Mouse (Mus musculus): ENCODE data around the gene Lrrc74b. TPM values are rescaled to one million over a fixed set of nuclear protein-coding genes. Genes with fewer than 3 reads are reported as not detected.

Lrrc74b gene
- polyA plus RNA-seq, 1 experiment from 2014 or later: 0.57 TPM

GRCm38 (mm10) chr16:17507018-17507552 lies 54.0 kb downstream of the Lrrc74b start:
- DNase-seq (ENCODE audit: low spot score): no peak
- Histone ChIP-seq H3K4me2 (ENCODE audit: low read depth, low read length, severe bottlenecking) (no peak overlapping the region), H3K4me3 (ENCODE audit: low read depth, low read length) (no peak overlapping the region), H3K36me3 (ENCODE audit: control insufficient read depth, insufficient read depth, low read length) (no peaks in the 10 kb centered on the region), H3K4me1 (replicated peaks; ENCODE audit: control insufficient read depth, insufficient read depth, low read length) (peaks cover 13% of the 10 kb centered on the region), H3K9me3 (ENCODE audit: control insufficient read depth, low read length) (no peaks in the 10 kb centered on the region), H3K9ac (ENCODE audit: low read length) (no peak overlapping the region), H3K27ac (ENCODE audit: low read depth, low read length) (no peak overlapping the region), H3K27me3 (ENCODE audit: control insufficient read depth, insufficient read depth, low read length) (no peaks in the 10 kb centered on the region)
- WGBS: 88% methylated on average over 5 of the region's 5 CpGs
- ATAC-seq (replicated peaks; ENCODE audit: low FRiP score): no peak

DNA sequence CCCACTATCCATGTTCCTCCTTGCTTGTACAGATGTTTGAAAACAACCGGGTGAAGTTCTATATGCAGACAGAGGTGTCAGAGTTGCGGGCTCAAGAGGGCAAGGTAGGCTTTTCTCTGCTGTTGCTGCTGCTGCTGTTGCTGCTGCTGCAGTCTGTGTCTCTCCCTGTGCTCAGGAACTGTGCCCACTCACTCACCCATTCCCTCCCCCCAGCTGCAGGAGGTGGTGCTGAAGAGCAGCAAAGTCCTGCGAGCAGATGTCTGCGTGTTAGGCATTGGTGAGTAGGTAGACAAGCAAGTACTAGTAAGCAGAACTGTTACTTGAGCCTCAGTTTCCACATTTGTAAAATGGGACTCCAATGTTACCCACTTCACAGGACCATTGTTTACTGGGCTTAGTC lies 58.4 kb downstream of the Lrrc74b start:
- no peak overlapping the region for H3K9ac ChIP-seq (ENCODE audit: low read length)
- ATAC-seq (replicated peaks; ENCODE audit: low FRiP score) (no peak), DNase-seq (ENCODE audit: low spot score) (no peak)
- H3K4me1 ChIP-seq (replicated peaks; ENCODE audit: control insufficient read depth, insufficient read depth, low read length): no peaks in the 10 kb centered on the region; the same call in 1 of the 2 replicates
- H3K27ac ChIP-seq (ENCODE audit: low read depth, low read length): no peak overlapping the region
- H3K9me3 ChIP-seq (ENCODE audit: control insufficient read depth, low read length): no peaks in the 10 kb centered on the region
- no peaks in the 10 kb centered on the region for H3K36me3 ChIP-seq (ENCODE audit: control insufficient read depth, insufficient read depth, low read length)
- no peak overlapping the region for H3K4me2 ChIP-seq (ENCODE audit: low read depth, low read length, severe bottlenecking)
- H3K27me3 ChIP-seq (ENCODE audit: control insufficient read depth, insufficient read depth, low read length): no peaks in the 10 kb centered on the region
- 91% methylated on average over 4 of the region's 4 CpGs for WGBS
- no peak overlapping the region for H3K4me3 ChIP-seq (ENCODE audit: low read depth, low read length)

DNA sequence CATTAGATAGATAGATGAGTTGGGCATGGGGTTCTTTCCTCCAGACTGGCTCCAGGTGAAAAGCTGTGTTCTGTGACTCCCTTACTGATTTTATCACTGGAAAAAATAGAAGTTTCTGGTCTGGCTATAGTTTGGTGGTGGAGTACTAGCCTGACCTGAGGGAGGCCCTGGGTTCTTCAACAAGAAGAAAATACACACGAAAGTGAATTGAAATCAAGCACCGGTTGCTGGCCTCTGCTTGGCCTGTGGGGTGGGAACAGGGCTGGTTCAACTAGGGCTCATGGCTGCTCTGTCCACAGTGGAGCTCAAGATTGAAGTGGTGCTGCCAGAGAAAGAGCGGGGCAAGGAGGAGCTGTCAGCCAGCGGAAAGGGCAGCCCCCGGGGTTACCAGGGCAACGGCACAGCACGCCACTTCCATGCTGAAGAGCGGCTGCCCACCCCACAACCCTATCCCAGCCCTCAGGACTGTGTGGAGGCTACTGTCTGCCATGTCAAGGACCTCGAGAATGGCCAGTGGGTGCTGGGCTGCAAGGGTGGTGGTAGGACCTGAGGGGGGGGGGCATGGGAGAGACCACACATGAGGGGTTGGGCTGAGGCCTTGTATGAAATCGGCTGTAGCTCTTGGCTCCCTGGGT lies 61.7 kb downstream of the Lrrc74b start:
- Histone ChIP-seq H3K27me3 (ENCODE audit: control insufficient read depth, insufficient read depth, low read length) (no peaks in the 10 kb centered on the region), H3K4me2 (ENCODE audit: low read depth, low read length, severe bottlenecking) (0 out of 2 replicates have a peak overlapping the region, but pooled peaks have one; percentile 15), H3K9me3 (ENCODE audit: control insufficient read depth, low read length) (no peaks in the 10 kb centered on the region), H3K36me3 (ENCODE audit: control insufficient read depth, insufficient read depth, low read length) (no peaks in the 10 kb centered on the region), H3K27ac (ENCODE audit: low read depth, low read length) (no peak overlapping the region), H3K4me1 (replicated peaks; ENCODE audit: control insufficient read depth, insufficient read depth, low read length) (no peaks in the 10 kb centered on the region; the same call in 1 of the 2 replicates), H3K9ac (ENCODE audit: low read length) (no peak overlapping the region), H3K4me3 (ENCODE audit: low read depth, low read length) (no peak overlapping the region)
- peak; percentile 86 for ATAC-seq (replicated peaks; ENCODE audit: low FRiP score)
- WGBS: 20% methylated on average over 10 of the region's 10 CpGs
- DNase-seq (ENCODE audit: low spot score): peak; percentile 80

DNA sequence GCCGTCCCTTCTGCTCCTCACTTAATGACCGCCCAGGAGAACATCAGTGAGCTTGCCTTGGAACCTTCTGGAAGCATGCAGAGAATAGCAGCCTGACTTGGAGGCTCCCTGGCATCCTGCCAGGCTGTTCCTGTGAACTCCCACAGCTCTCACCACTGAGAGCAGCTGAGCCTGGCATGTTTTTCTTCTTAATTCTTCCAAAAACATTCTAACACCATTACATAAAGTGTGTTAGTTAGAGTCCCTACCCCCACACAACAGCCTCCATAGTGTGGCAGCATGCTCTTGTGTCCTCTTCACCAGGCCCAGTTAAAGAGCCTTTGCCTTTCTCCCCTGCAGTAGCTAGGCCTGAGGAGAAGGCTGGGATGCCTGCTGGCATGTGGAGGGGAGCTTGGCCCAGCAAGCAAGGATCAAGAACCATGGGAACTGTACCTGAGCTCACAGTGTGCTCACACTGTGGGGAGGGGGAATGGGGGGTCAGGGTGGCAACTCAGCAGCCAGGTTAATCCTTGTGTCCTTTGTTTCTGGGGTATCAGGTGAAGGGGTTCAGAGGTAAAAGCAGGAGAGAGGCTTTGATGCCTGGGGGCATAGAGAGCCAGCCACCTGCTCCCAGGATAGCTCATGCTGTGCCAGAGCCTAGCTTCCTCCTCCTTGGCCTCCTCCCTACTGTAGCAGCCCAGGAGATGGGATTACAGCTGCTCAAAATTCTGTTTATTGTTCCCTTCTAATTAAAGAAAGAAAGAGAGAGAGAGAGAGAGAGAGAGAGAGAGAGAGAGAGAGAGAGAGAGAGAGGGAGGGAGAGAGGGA lies 64.3 kb downstream of the Lrrc74b start:
- Histone ChIP-seq H3K27me3 (ENCODE audit: control insufficient read depth, insufficient read depth, low read length) (no peaks in the 10 kb centered on the region), H3K36me3 (ENCODE audit: control insufficient read depth, insufficient read depth, low read length) (no peaks in the 10 kb centered on the region), H3K4me3 (ENCODE audit: low read depth, low read length) (no peak overlapping the region), H3K27ac (ENCODE audit: low read depth, low read length) (no peak overlapping the region), H3K9ac (ENCODE audit: low read length) (no peak overlapping the region), H3K4me1 (replicated peaks; ENCODE audit: control insufficient read depth, insufficient read depth, low read length) (no peaks in the 10 kb centered on the region; the same call in 1 of the 2 replicates), H3K9me3 (ENCODE audit: control insufficient read depth, low read length) (no peaks in the 10 kb centered on the region), H3K4me2 (ENCODE audit: low read depth, low read length, severe bottlenecking) (no peak overlapping the region)
- DNase-seq (ENCODE audit: low spot score): no peak
- no peak for ATAC-seq (replicated peaks; ENCODE audit: low FRiP score)
- 76% methylated on average over 2 of the region's 2 CpGs for WGBS

Other genes with a start within 250 kb of the Lrrc74b start
- 0.20 and 0.48 TPM in 2 replicates for gene Serpind1, start 229.9 kb downstream of the Lrrc74b start, polyA plus RNA-seq (2014; fragmentation: Nextera tagmentation; extraction: Ambion mirVana)
- gene Snap29, start 155.3 kb downstream of the Lrrc74b start, polyA plus RNA-seq (2014; fragmentation: Nextera tagmentation; extraction: Ambion mirVana): 6.7 and 6.9 TPM in 2 replicates
- 49.3 and 54.3 TPM in 2 replicates for gene Pi4ka, start 154.9 kb downstream of the Lrrc74b start, polyA plus RNA-seq (2014; fragmentation: Nextera tagmentation; extraction: Ambion mirVana)
- gene Crkl, start 109.3 kb downstream of the Lrrc74b start, polyA plus RNA-seq (2014; fragmentation: Nextera tagmentation; extraction: Ambion mirVana): 96.7 and 102 TPM in 2 replicates
- 3.2 and 3.8 TPM in 2 replicates for gene Aifm3, start 71.6 kb downstream of the Lrrc74b start, polyA plus RNA-seq (2014; fragmentation: Nextera tagmentation; extraction: Ambion mirVana)
- 97.5 and 106 TPM in 2 replicates for gene Lztr1, start 52.6 kb downstream of the Lrrc74b start, polyA plus RNA-seq (2014; fragmentation: Nextera tagmentation; extraction: Ambion mirVana)
- 50.2 and 55.6 TPM in 2 replicates for gene Thap7, start 30.1 kb downstream of the Lrrc74b start, polyA plus RNA-seq (2014; fragmentation: Nextera tagmentation; extraction: Ambion mirVana)
- 0.35 and 0.75 TPM in 2 replicates for gene P2rx6, start 638 bp upstream of the Lrrc74b start, polyA plus RNA-seq (2014; fragmentation: Nextera tagmentation; extraction: Ambion mirVana)
- gene Slc7a4, start 22.0 kb upstream of the Lrrc74b start, polyA plus RNA-seq (2014; fragmentation: Nextera tagmentation; extraction: Ambion mirVana): 3.1 and 4.0 TPM in 2 replicates
- gene Smpd4, start 58.1 kb upstream of the Lrrc74b start, polyA plus RNA-seq (2014; fragmentation: Nextera tagmentation; extraction: Ambion mirVana): 61.1 and 69.1 TPM in 2 replicates
- gene Ccdc74a, start 85.2 kb upstream of the Lrrc74b start, polyA plus RNA-seq (2014; fragmentation: Nextera tagmentation; extraction: Ambion mirVana): 5.3 and 7.9 TPM in 2 replicates
- 48.1 and 50.9 TPM in 2 replicates for gene Med15, start 171.6 kb upstream of the Lrrc74b start, polyA plus RNA-seq (2014; fragmentation: Nextera tagmentation; extraction: Ambion mirVana)
- 54.6 and 57.7 TPM in 2 replicates for gene Klhl22, start 198.4 kb upstream of the Lrrc74b start, polyA plus RNA-seq (2014; fragmentation: Nextera tagmentation; extraction: Ambion mirVana)
- 7.4 and 7.9 TPM in 2 replicates for gene Scarf2, start 236.0 kb upstream of the Lrrc74b start, polyA plus RNA-seq (2014; fragmentation: Nextera tagmentation; extraction: Ambion mirVana)